In the genomic region with DNA sequence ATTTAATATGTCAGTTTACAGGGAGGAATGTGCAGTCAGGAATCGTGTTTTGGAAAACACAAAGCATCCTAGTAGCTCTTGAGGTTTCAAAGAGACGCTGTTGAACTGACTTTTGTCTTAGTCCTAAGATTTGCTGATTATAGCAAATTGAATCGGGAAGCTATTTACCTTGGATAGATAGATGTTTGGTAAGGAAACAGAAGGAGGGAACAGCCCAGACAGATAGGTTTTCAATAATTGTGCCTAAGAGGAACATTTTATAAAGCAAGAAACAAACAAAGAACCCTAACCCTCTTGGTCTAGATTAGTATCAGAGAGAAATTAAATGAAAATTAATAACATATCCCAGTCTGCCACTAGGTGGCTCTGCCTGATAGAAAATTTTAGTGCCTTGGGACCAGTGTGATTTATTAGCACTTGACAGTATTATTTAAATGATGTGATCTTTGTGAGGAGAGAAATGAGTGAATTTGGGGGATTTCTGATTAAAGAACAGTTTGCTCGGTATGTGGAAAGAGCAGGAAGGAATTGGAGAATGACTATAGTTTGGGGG, we compare ENCODE assay signal across 8 mouse cellular contexts. TPM values are rescaled to one million over a fixed set of nuclear protein-coding genes. Genes with fewer than 3 reads are reported as not detected.
DNase-seq lines count a peak whose midpoint lies in the region; ATAC-seq and TF ChIP-seq lines count a peak whose summit lies in the region.

No protein-coding gene starts in this region.

- H3K4me3 ChIP-seq in forebrain, postnatal 0 days (ENCODE audit: low read depth, low read length), result no peak overlapping the region
- H3K4me3 ChIP-seq in forebrain, embryonic 13.5 days, result no peak overlapping the region
- no peak overlapping the region for H3K4me3 ChIP-seq in midbrain, embryonic 14.5 days (replicated peaks; ENCODE audit: low read depth, low read length)
- no peak overlapping the region for H3K4me3 ChIP-seq in midbrain, embryonic 16.5 days (ENCODE audit: low read depth, low read length)
- H3K4me3 ChIP-seq in embryonic facial prominence, embryonic 14.5 days (ENCODE audit: low read depth, low read length), result no peak overlapping the region

- H3K27me3 ChIP-seq in forebrain, postnatal 0 days (ENCODE audit: insufficient read depth, low read length), result no peaks in the 10 kb centered on the region
- no peaks in the 10 kb centered on the region for H3K27me3 ChIP-seq in forebrain, embryonic 13.5 days
- H3K27me3 ChIP-seq in midbrain, embryonic 14.5 days (ENCODE audit: control insufficient read depth, insufficient read depth, low read length), result no peaks in the 10 kb centered on the region
- H3K27me3 ChIP-seq in midbrain, embryonic 16.5 days (ENCODE audit: control insufficient read depth, insufficient read depth, low read depth, low read length), result no peaks in the 10 kb centered on the region
- H3K27me3 ChIP-seq in embryonic facial prominence, embryonic 14.5 days (replicated peaks; ENCODE audit: control insufficient read depth, insufficient read depth, low read length), result no peaks in the 10 kb centered on the region

- ATAC-seq in forebrain, postnatal 0 days, result peak; percentile 32; the same call in 1 of the 2 replicates
- no peak for ATAC-seq in forebrain, embryonic 13.5 days
- no peak for ATAC-seq in midbrain, embryonic 14.5 days (ENCODE audit: low FRiP score, low TSS enrichment)
- no peak for ATAC-seq in midbrain, embryonic 16.5 days
- no peak for ATAC-seq in embryonic facial prominence, embryonic 14.5 days (ENCODE audit: low read depth)

- no peaks in the 10 kb centered on the region for H3K9me3 ChIP-seq in forebrain, postnatal 0 days (ENCODE audit: low read length)
- no peaks in the 10 kb centered on the region for H3K9me3 ChIP-seq in forebrain, embryonic 13.5 days (replicated peaks)
- H3K9me3 ChIP-seq in midbrain, embryonic 14.5 days (ENCODE audit: control insufficient read depth, low read length), result no peaks in the 10 kb centered on the region
- H3K9me3 ChIP-seq in midbrain, embryonic 16.5 days (replicated peaks; ENCODE audit: control insufficient read depth, low read length, poor library complexity, severe bottlenecking), result no peaks in the 10 kb centered on the region
- H3K9me3 ChIP-seq in embryonic facial prominence, embryonic 14.5 days (ENCODE audit: control insufficient read depth, low read length), result no peaks in the 10 kb centered on the region

- peak; percentile 82 for TF ChIP-seq CTCF in forebrain, postnatal 0 days (IDR thresholded peaks at IDR 0.05; ENCODE audit: low read depth)

- peaks cover 9% of the 10 kb centered on the region; the same call in 1 of the 2 replicates for H3K4me1 ChIP-seq in forebrain, postnatal 0 days (ENCODE audit: insufficient read depth)
- H3K4me1 ChIP-seq in forebrain, embryonic 13.5 days, result peaks cover 18% of the 10 kb centered on the region
- peaks cover 7% of the 10 kb centered on the region; the same call in 1 of the 2 replicates for H3K4me1 ChIP-seq in midbrain, embryonic 14.5 days (ENCODE audit: control insufficient read depth, insufficient read depth, low read length)
- H3K4me1 ChIP-seq in midbrain, embryonic 16.5 days (ENCODE audit: control insufficient read depth, insufficient read depth, low read length), result peaks cover 7% of the 10 kb centered on the region; the same call in 1 of the 2 replicates
- 0 out of 2 replicates have a peak, but pooled peaks cover 11% of the 10 kb centered on the region for H3K4me1 ChIP-seq in embryonic facial prominence, embryonic 14.5 days (ENCODE audit: control insufficient read depth, insufficient read depth, low read length)

- 53% methylated on average over 4 of the region's 4 CpGs for WGBS in forebrain, postnatal 0 days
- WGBS in forebrain, embryonic 13.5 days, result 62% methylated on average over 4 of the region's 4 CpGs
- 66% methylated on average over 4 of the region's 4 CpGs for WGBS in midbrain, embryonic 14.5 days
- 63% methylated on average over 4 of the region's 4 CpGs for WGBS in midbrain, embryonic 16.5 days
- WGBS in embryonic facial prominence, embryonic 14.5 days, result 59% methylated on average over 4 of the region's 4 CpGs

- H3K4me2 ChIP-seq in forebrain, postnatal 0 days (ENCODE audit: low read depth), result no peak overlapping the region
- no peak overlapping the region for H3K4me2 ChIP-seq in forebrain, embryonic 13.5 days
- H3K4me2 ChIP-seq in midbrain, embryonic 14.5 days (ENCODE audit: low read length), result no peak overlapping the region
- no peak overlapping the region for H3K4me2 ChIP-seq in midbrain, embryonic 16.5 days (ENCODE audit: low read length)
- H3K4me2 ChIP-seq in embryonic facial prominence, embryonic 14.5 days (ENCODE audit: low read depth, low read length), result no peak overlapping the region

- H3K36me3 ChIP-seq in forebrain, postnatal 0 days (ENCODE audit: insufficient read depth), result no peaks in the 10 kb centered on the region
- no peaks in the 10 kb centered on the region for H3K36me3 ChIP-seq in forebrain, embryonic 13.5 days (ENCODE audit: poor library complexity, severe bottlenecking)
- H3K36me3 ChIP-seq in midbrain, embryonic 14.5 days (ENCODE audit: control insufficient read depth, insufficient read depth, low read length), result no peaks in the 10 kb centered on the region
- no peaks in the 10 kb centered on the region for H3K36me3 ChIP-seq in midbrain, embryonic 16.5 days (ENCODE audit: control insufficient read depth, insufficient read depth, low read length)
- no peaks in the 10 kb centered on the region for H3K36me3 ChIP-seq in embryonic facial prominence, embryonic 14.5 days (ENCODE audit: control insufficient read depth, insufficient read depth, low read length)

- no peak overlapping the region for H3K9ac ChIP-seq in forebrain, postnatal 0 days
- no peak overlapping the region for H3K9ac ChIP-seq in forebrain, embryonic 13.5 days
- no peak overlapping the region for H3K9ac ChIP-seq in midbrain, embryonic 14.5 days (replicated peaks; ENCODE audit: low read length)
- no peak overlapping the region for H3K9ac ChIP-seq in midbrain, embryonic 16.5 days (ENCODE audit: low read depth, low read length)
- H3K9ac ChIP-seq in embryonic facial prominence, embryonic 14.5 days (ENCODE audit: low read depth, low read length), result no peak overlapping the region

- peak; percentile 76 for DNase-seq in forebrain, postnatal 0 days
- peak; percentile 88 for DNase-seq in midbrain, embryonic 14.5 days
- DNase-seq in embryonic facial prominence, embryonic 14.5 days (ENCODE audit: low spot score), result peak; percentile 75
- DNase-seq in natural killer cell, adult 2 months (ENCODE audit: low spot score in 2 of 2), result peak; percentile 31 to 37
- no peak for DNase-seq in adrenal gland, postnatal 25 days
- DNase-seq in urinary bladder, postnatal 14 days (ENCODE audit: low spot score), result no peak

- H3K27ac ChIP-seq in forebrain, postnatal 0 days (ENCODE audit: low read depth, low read length), result no peak overlapping the region
- no peak overlapping the region for H3K27ac ChIP-seq in forebrain, embryonic 13.5 days
- H3K27ac ChIP-seq in midbrain, embryonic 14.5 days (replicated peaks; ENCODE audit: low read depth, low read length), result no peak overlapping the region
- H3K27ac ChIP-seq in midbrain, embryonic 16.5 days (ENCODE audit: low read length), result no peak overlapping the region
- H3K27ac ChIP-seq in embryonic facial prominence, embryonic 14.5 days (replicated peaks; ENCODE audit: low read depth, low read length), result no peak overlapping the region

RNA-seq across cellular contexts. Expression of a gene that starts 26.7 kb away (rescaled TPM):
- 0.38 TPM in 2 replicates for total RNA-seq in forebrain, postnatal 0 days (2014; rRNA removed)
- 1.1 and 1.2 TPM in 2 replicates for polyA plus RNA-seq in forebrain, postnatal 0 days (2015; fragmentation: Nextera tagmentation; extraction: Ambion mirVana)
- 0.31 TPM in 2 replicates for polyA plus RNA-seq in forebrain, embryonic 13.5 days (2015; fragmentation: Nextera tagmentation; extraction: Ambion mirVana)
- 1.0 and 1.1 TPM in 2 replicates for polyA plus RNA-seq in midbrain, embryonic 14.5 days (2014; fragmentation: Nextera tagmentation; extraction: Ambion mirVana)
- 0.87 and 1.3 TPM in 2 replicates for polyA plus RNA-seq in midbrain, embryonic 16.5 days (2015; fragmentation: Nextera tagmentation; extraction: Ambion mirVana)
- polyA plus RNA-seq in embryonic facial prominence, embryonic 14.5 days (2014; fragmentation: Nextera tagmentation; extraction: Ambion mirVana), result 4.6 TPM in 2 replicates
- 4.5 and 13.2 TPM in 2 replicates for total RNA-seq in adrenal gland, postnatal 25 days (2021)

Comparison
In these comparisons a context has a peak if more than half of its experiments do, and no peak if none do; other contexts are left out.
1. DNase-seq: peak in forebrain, postnatal 0 days (single experiment), midbrain, embryonic 14.5 days (single experiment), embryonic facial prominence, embryonic 14.5 days (single experiment) and natural killer cell, adult 2 months (2 of 2); none in adrenal gland, postnatal 25 days (single experiment) and urinary bladder, postnatal 14 days (single experiment).